Mouse (Mus musculus) CH12.LX (cell line): Measurements from ENCODE around the gene Cenpt. TPM values are rescaled to one million over a fixed set of nuclear protein-coding genes. Genes with fewer than 3 reads are reported as not detected.
A peak's percentile ranks its signal among the peaks of the same experiment; 100 is the strongest.

ENCODE experiments used
- DNase-seq: peaks from one replicate; pipeline ENCODE4 v3.0.0-alpha.2; 2013; ENCODE audit errors: extremely low read depth
- H3K27ac ChIP-seq: 2 replicates; pipeline ENCODE4 v1.5.1; 2012; ENCODE audit warnings: low read depth, mild to moderate bottlenecking, control low read depth, moderate library complexity; ENCODE audit not compliant: insufficient read depth
- H3K27me3 ChIP-seq: replicated peaks from 2 replicates; pipeline ENCODE3; 2012; ENCODE audit warnings: inconsistent platforms
- H3K36me3 ChIP-seq, 2 experiments: replicated peaks in 1 of 2; 2 replicates each; pipeline versions ENCODE3 to v1.6.1; 2012; ENCODE audit warnings: inconsistent platforms in 1 of 2, low read length in 1 of 2, mild to moderate bottlenecking in 1 of 2, mixed read lengths in 1 of 2, moderate library complexity in 1 of 2; ENCODE audit not compliant: control insufficient read depth in 1 of 2, insufficient read depth in 1 of 2
- H3K4me1 ChIP-seq, 2 experiments: 2 replicates each; pipeline ENCODE4 v1.6.1; 2012; ENCODE audit warnings: inconsistent platforms in 1 of 2, moderate library complexity in 1 of 2; ENCODE audit not compliant: insufficient read depth in 2 of 2, control insufficient read depth in 1 of 2
- H3K4me2 ChIP-seq: 2 replicates; pipeline ENCODE4 v1.6.1; 2012; ENCODE audit warnings: low read depth, mild to moderate bottlenecking, control low read depth; ENCODE audit not compliant: poor library complexity, insufficient read depth, severe bottlenecking
- H3K4me3 ChIP-seq, 3 experiments: fragments of 150-350 bp in 1 of 3; sonication (generic) in 1 of 3; replicated peaks in 1 of 3; 2 replicates each; pipeline versions ENCODE3 to v1.5.1; 2011 to 2012; ENCODE audit warnings: low read depth in 2 of 3, low read length in 2 of 3, mild to moderate bottlenecking in 2 of 3, moderate library complexity in 2 of 3, control low read depth in 1 of 3, improper control_type of control experiment in 1 of 3, inconsistent platforms in 1 of 3, mixed read lengths in 1 of 3; ENCODE audit not compliant: poor library complexity in 1 of 3
- H3K79me2 ChIP-seq: replicated peaks from 2 replicates; pipeline ENCODE4 v1.6.1; 2012; ENCODE audit warnings: mild to moderate bottlenecking, moderate library complexity; ENCODE audit not compliant: control insufficient read depth, poor library complexity, insufficient read depth, severe bottlenecking; ENCODE audit errors: extremely low read depth
- H3K9ac ChIP-seq: 2 replicates; pipeline ENCODE4 v1.6.1; 2012; ENCODE audit warnings: low read depth, mild to moderate bottlenecking, control low read depth, moderate library complexity; ENCODE audit not compliant: insufficient read depth
- H3K9me3 ChIP-seq: replicated peaks from 2 replicates; pipeline ENCODE3; 2012; ENCODE audit warnings: low read length, inconsistent platforms, mixed read lengths
- BHLHE40 ChIP-seq: IDR thresholded peaks from 2 replicates; pipeline ENCODE4 v1.6.1; 2011; ENCODE audit warnings: mild to moderate bottlenecking, low read depth, low read length, improper control_type of control experiment
- CHD1 ChIP-seq: IDR thresholded peaks from 2 replicates; pipeline ENCODE4 v1.6.1; 2012; ENCODE audit warnings: low read depth, low read length, improper control_type of control experiment, inconsistent platforms
- CHD2 ChIP-seq: IDR thresholded peaks from 2 replicates; pipeline ENCODE4 v1.6.1; 2011; ENCODE audit warnings: low read length, improper control_type of control experiment
- E2F4 ChIP-seq: IDR thresholded peaks from 2 replicates; pipeline ENCODE4 v1.6.1; 2011; ENCODE audit warnings: low read depth, low read length, improper control_type of control experiment; ENCODE audit not compliant: insufficient replicate concordance
- EP300 ChIP-seq: IDR thresholded peaks from 2 replicates; pipeline ENCODE4 v1.6.1; 2011; ENCODE audit warnings: low read length, improper control_type of control experiment
- HCFC1 ChIP-seq: IDR thresholded peaks from 2 replicates; pipeline ENCODE4 v1.6.1; 2012; ENCODE audit warnings: low read depth, mild to moderate bottlenecking, inconsistent platforms, low read length, improper control_type of control experiment
- IRF4 ChIP-seq: IDR thresholded peaks from 2 replicates; pipeline ENCODE4 v1.6.1; 2014; ENCODE audit warnings: low read depth, mild to moderate bottlenecking, inconsistent platforms, low read length, improper control_type of control experiment
- KAT2A ChIP-seq: IDR thresholded peaks from 2 replicates; pipeline ENCODE4 v1.6.1; 2012; ENCODE audit warnings: low read length, improper control_type of control experiment, inconsistent platforms; ENCODE audit not compliant: insufficient replicate concordance
- MAX ChIP-seq: IDR thresholded peaks from 2 replicates; pipeline ENCODE4 v1.6.1; 2011; ENCODE audit warnings: low read length, improper control_type of control experiment
- MEF2A ChIP-seq: IDR thresholded peaks from 2 replicates; pipeline ENCODE4 v1.6.1; 2014; ENCODE audit warnings: low read depth, mild to moderate bottlenecking, inconsistent platforms, low read length, improper control_type of control experiment, borderline replicate concordance
- MXI1 ChIP-seq: IDR thresholded peaks from 2 replicates; pipeline ENCODE4 v1.6.1; 2011; ENCODE audit warnings: mild to moderate bottlenecking, low read depth, low read length, improper control_type of control experiment
- NELFE ChIP-seq: IDR thresholded peaks from 2 replicates; pipeline ENCODE4 v1.6.1; 2011; ENCODE audit warnings: low read depth, low read length, improper control_type of control experiment
- NRF1 ChIP-seq: IDR thresholded peaks from 2 replicates; pipeline ENCODE4 v1.6.1; 2014; ENCODE audit warnings: low read depth, mild to moderate bottlenecking, inconsistent platforms, low read length, improper control_type of control experiment, moderate library complexity
- POLR2A ChIP-seq: IDR thresholded peaks from 2 replicates; pipeline ENCODE4 v1.6.1; 2011; ENCODE audit warnings: low read depth, mild to moderate bottlenecking, improper control_type of control experiment, low read length
- POLR2AphosphoS2 ChIP-seq: IDR thresholded peaks from 2 replicates; pipeline ENCODE4 v1.6.1; 2011; ENCODE audit warnings: low read depth, low read length, improper control_type of control experiment
- RAD21 ChIP-seq: IDR thresholded peaks from 2 replicates; pipeline ENCODE4 v1.6.1; 2011; ENCODE audit warnings: low read depth, mild to moderate bottlenecking, low read length, improper control_type of control experiment, moderate library complexity
- SIN3A ChIP-seq: IDR thresholded peaks from 2 replicates; pipeline ENCODE4 v1.6.1; 2012; ENCODE audit warnings: low read length, improper control_type of control experiment, inconsistent platforms
- SMC3 ChIP-seq: IDR thresholded peaks from 2 replicates; pipeline ENCODE4 v1.6.1; 2011; ENCODE audit warnings: low read depth, low read length, improper control_type of control experiment
- UBTF ChIP-seq: IDR thresholded peaks from 2 replicates; pipeline ENCODE4 v1.6.1; 2012; ENCODE audit warnings: low read depth, mild to moderate bottlenecking, inconsistent platforms, low read length, improper control_type of control experiment, moderate library complexity
- USF1 ChIP-seq: IDR thresholded peaks from 2 replicates; pipeline ENCODE4 v1.6.1; 2014; ENCODE audit warnings: low read depth, mild to moderate bottlenecking, inconsistent platforms, low read length, improper control_type of control experiment
- USF2 ChIP-seq: conservative IDR thresholded peaks from 2 replicates; pipeline ENCODE4 v1.6.1; 2011; ENCODE audit warnings: low read depth, low read length, improper control_type of control experiment
- ZKSCAN1 ChIP-seq: IDR thresholded peaks from 2 replicates; pipeline ENCODE4 v1.6.1; 2012; ENCODE audit warnings: low read depth, inconsistent platforms, low read length, improper control_type of control experiment, borderline replicate concordance
- ZNF384 ChIP-seq: IDR thresholded peaks from 2 replicates; pipeline ENCODE4 v1.6.1; 2012; ENCODE audit warnings: low read depth, low read length, improper control_type of control experiment, inconsistent platforms
- dilution Hi-C: fragments of 300-500 bp; cut with MboI; formaldehyde crosslinking; loops from 2 replicates; pipeline ENCODE4 v1.14.3; 2020; ENCODE audit warnings: low sequenced_read_pairs; ENCODE audit not compliant: extremely low pct_unique_long_range_greater_than_20kb, extremely low pct_ligation_motif_present
- in situ Hi-C: fragments of 300-500 bp; cut with MboI; formaldehyde crosslinking; loops from 3 replicates; pipeline ENCODE4 v1.14.3; 2019; ENCODE audit warnings: low sequenced_read_pairs, low pct_ligation_motif_present, low pct_unique_long_range_greater_than_20kb, mixed read lengths
- polyA plus RNA-seq: library from polyadenylated mRNA; unstranded; fragments of >175 nt; gene quantifications from 2 replicates; pipeline ENCODE4 v1.2.1, GENCODE M21; 2012; ENCODE audit warnings: low read depth; ENCODE audit not compliant: insufficient read length
- total RNA-seq, 2 experiments: library from RNA; depleted of rRNA; stranded (reverse); fragments of 300-350 nt in 1 of 2; fragments of >200 nt in 1 of 2; gene quantifications; 2 replicates each; pipeline ENCODE4 v1.2.3; 2012 to 2014

The Cenpt gene
- total and polyA plus RNA-seq, 3 experiments, result 17.3 to 29.4 (median 21.3) TPM

GRCm38 (mm10) chr8:105826861-105827848 is 25.9 kb downstream of the Cenpt start, which contains the start of the genes Ranbp10 and Tsnaxip1 (continued):
- TF ChIP-seq NRF1, result peak; percentile 49
- TF ChIP-seq SIN3A, result peak; percentile 98
- no peak for TF ChIP-seq UBTF
- TF ChIP-seq MAX, result no peak
- TF ChIP-seq CHD1, result no peak
- no peak for TF ChIP-seq SMC3
- peak; percentile 81 for TF ChIP-seq POLR2A
- peak; percentile 60 for TF ChIP-seq BHLHE40
- TF ChIP-seq IRF4, result peak; percentile 34; the same call in 1 of the 2 replicates
- TF ChIP-seq NELFE, result peak; percentile 81
- TF ChIP-seq RAD21, result no peak
- TF ChIP-seq ZNF384, result no peak
- TF ChIP-seq KAT2A, result peak; percentile 100
- TF ChIP-seq MXI1, result peak; percentile 99
- TF ChIP-seq EP300, result no peak
- no peak for TF ChIP-seq POLR2AphosphoS2
- TF ChIP-seq CHD2, result no peak; the same call in 1 of the 2 replicates
- no peak for TF ChIP-seq USF1

GRCm38 (mm10) chr8:105826379-105826778 is 26.7 kb downstream of the Cenpt start:
- in situ Hi-C loops, result no loop called here
- dilution Hi-C loops, result no loop called here

More at GRCm38 (mm10) chr8:105826379-105826778, 26.7 kb downstream of the Cenpt start:
- H3K4me1 ChIP-seq, result peaks cover 7 to 26% of the 10 kb centered on the region in 2 experiments; a peak in 3 of 4 replicates
- no peak for DNase-seq
- no peak overlapping the region; the same call in 1 of the 2 replicates for H3K27ac ChIP-seq
- H3K79me2 ChIP-seq, result peaks cover 5% of the 10 kb centered on the region
- peaks cover 15 to 32% of the 10 kb centered on the region in 2 experiments for H3K36me3 ChIP-seq
- H3K4me3 ChIP-seq, result peak overlapping the region; percentile 92 to 96 (median 94)
- no peaks in the 10 kb centered on the region for H3K9me3 ChIP-seq
- H3K27me3 ChIP-seq, result no peaks in the 10 kb centered on the region
- H3K9ac ChIP-seq, result peak overlapping the region; percentile 94
- H3K4me2 ChIP-seq, result peak overlapping the region; percentile 89
- TF ChIP-seq ZKSCAN1 (no peak), EP300 (no peak), KAT2A (no peak), MXI1 (no peak), BHLHE40 (no peak), ZNF384 (no peak), E2F4 (no peak), SMC3 (no peak), USF2 (no peak), MEF2A (no peak), HCFC1 (no peak), CHD1 (no peak)
- TF ChIP-seq, all 38 proteins: peak for 0
